Mouse (Mus musculus) neural tube, embryonic 14.5 days (tissue): ENCODE measurements around the gene Slc3a2. TPM values are rescaled to one million over a fixed set of nuclear protein-coding genes. Genes with fewer than 3 reads are reported as not detected.

Experiments
- ATAC-seq: fragments of 200-750 bp; cut with Nextera tagmentation; 2 replicates; pipeline ENCODE4 v1.8.0; 2017; ENCODE audit warnings: low read depth, mild to moderate bottlenecking, moderate TSS enrichment, moderate library complexity
- H3K27ac ChIP-seq: fragments of 300-500 bp; sonication (generic); 2 replicates; pipeline ENCODE4 v1.5.1; 2014; ENCODE audit warnings: low read depth, mild to moderate bottlenecking, control low read depth, low read length, moderate library complexity, mixed read lengths
- H3K27me3 ChIP-seq: fragments of 300-500 bp; sonication (generic); 2 replicates; pipeline ENCODE4 v1.6.1; 2014; ENCODE audit warnings: low read length; ENCODE audit not compliant: control insufficient read depth, insufficient read depth
- H3K36me3 ChIP-seq: fragments of 300-500 bp; sonication (generic); 2 replicates; pipeline ENCODE4 v1.6.1; 2014; ENCODE audit warnings: low read length, mixed read lengths; ENCODE audit not compliant: control insufficient read depth, insufficient read depth
- H3K4me1 ChIP-seq: fragments of 300-500 bp; sonication (generic); 2 replicates; pipeline ENCODE4 v1.6.1; 2014; ENCODE audit warnings: low read length; ENCODE audit not compliant: control insufficient read depth, insufficient read depth
- H3K4me2 ChIP-seq: fragments of 300-500 bp; sonication (generic); 2 replicates; pipeline ENCODE4 v1.6.1; 2014; ENCODE audit warnings: mild to moderate bottlenecking, low read depth, low read length, control low read depth
- H3K4me3 ChIP-seq: fragments of 300-500 bp; sonication (generic); 2 replicates; pipeline ENCODE4 v1.5.1; 2014; ENCODE audit warnings: low read depth, low read length, control low read depth, mixed read lengths
- H3K9ac ChIP-seq: fragments of 300-500 bp; sonication (generic); replicated peaks from 2 replicates; pipeline ENCODE4 v1.6.1; 2014; ENCODE audit warnings: low read depth, mild to moderate bottlenecking, control low read depth, low read length, mixed read lengths
- H3K9me3 ChIP-seq: fragments of 300-500 bp; sonication (generic); 2 replicates; pipeline ENCODE4 v1.6.1; 2016; ENCODE audit warnings: low read length; ENCODE audit not compliant: control insufficient read depth
- WGBS: fragments of 180-500 bp; shearing (Covaris S2); extraction: QIAGEN DNeasy Blood & Tissue Kit; methylation state at CpG from one replicate; pipeline ENCODE4 v1.1.7; 2014; 5-methylcytosine and 5-hydroxymethylcytosine counted together
- polyA plus RNA-seq: library from polyadenylated mRNA; unstranded; fragments of >200 nt; fragmentation: Nextera tagmentation; extraction: Ambion mirVana; gene quantifications from 2 replicates; pipeline ENCODE4 v1.2.1, GENCODE M21; 2014

The Slc3a2 gene
- polyA plus RNA-seq, 1 experiment from 2014 or later: 145 TPM

DNA sequence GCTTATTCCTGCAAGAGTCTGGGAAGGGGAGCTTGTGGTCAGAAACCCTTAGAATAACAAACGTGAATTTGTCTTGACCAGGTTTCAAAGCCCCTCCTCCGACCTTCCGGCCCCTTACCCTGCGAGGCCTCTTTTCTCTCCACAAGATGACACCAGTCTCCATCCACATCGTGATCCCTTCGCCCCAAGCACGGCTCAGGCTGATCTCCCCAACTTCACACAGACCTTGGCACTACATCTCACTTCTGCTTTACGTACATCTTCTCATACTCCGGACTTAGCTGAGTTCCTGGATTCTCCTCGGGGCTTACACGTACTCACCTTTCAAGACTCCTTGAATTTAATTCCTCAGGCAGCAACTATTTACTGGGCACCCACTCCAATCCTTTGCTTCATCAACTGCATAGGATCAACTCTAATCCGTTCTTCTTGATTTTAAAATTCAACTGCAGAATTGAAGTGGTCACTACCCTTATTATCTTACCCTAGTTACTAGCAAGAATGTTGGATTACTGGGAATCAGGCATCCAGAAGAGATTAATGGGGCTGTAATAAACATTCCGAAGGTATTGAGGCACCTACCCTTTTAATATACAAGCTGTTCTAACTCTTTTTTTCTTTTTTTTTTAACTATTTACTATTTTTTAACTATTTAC, 9.0 kb downstream of the Slc3a2 start:
- no peak for ATAC-seq
- H3K4me1 ChIP-seq: peaks cover 15% of the 10 kb centered on the region
- H3K36me3 ChIP-seq: peaks cover 17% of the 10 kb centered on the region
- peak overlapping the region; percentile 66 for H3K4me2 ChIP-seq
- peak overlapping the region; percentile 85 for H3K9ac ChIP-seq
- H3K4me3 ChIP-seq: peak overlapping the region; percentile 76
- no peaks in the 10 kb centered on the region for H3K9me3 ChIP-seq
- H3K27ac ChIP-seq: peak overlapping the region; percentile 88
- 7% methylated on average over 13 of the region's 13 CpGs for WGBS
- H3K27me3 ChIP-seq: no peaks in the 10 kb centered on the region

GRCm38 (mm10) chr19:8713306-8713996, 9.7 kb downstream of the Slc3a2 start:
- peak overlapping the region; percentile 88 for H3K27ac ChIP-seq
- 0% methylated on average over 51 of the region's 51 CpGs for WGBS
- ATAC-seq: peak; percentile 93
- H3K4me3 ChIP-seq: peak overlapping the region; percentile 76
- H3K9ac ChIP-seq: peak overlapping the region; percentile 85
- peaks cover 24% of the 10 kb centered on the region for H3K36me3 ChIP-seq
- no peaks in the 10 kb centered on the region for H3K9me3 ChIP-seq
- H3K27me3 ChIP-seq: no peaks in the 10 kb centered on the region
- peak overlapping the region; percentile 66 for H3K4me2 ChIP-seq
- peaks cover 15% of the 10 kb centered on the region for H3K4me1 ChIP-seq

DNA sequence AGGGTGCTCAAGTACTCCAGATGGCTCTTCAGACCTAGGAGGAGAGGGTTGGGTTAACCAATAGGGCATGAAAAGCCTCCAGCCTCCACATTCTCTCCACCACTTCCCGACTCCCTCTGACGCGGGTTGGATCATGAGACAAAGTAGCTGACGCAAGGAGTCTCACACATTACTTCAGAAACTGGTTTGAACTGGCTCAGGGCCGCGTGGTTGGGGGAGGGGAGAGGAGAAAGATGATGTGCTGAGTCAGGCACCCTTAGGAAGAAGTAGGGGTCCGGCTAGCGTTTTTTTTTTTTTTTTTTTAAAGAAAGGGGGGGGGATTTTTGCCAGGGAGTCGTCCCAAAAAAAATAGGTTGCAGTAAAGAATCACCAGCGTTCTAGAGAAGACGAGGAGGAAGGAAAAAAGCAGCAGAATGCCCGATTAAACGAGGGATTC, 10.3 kb downstream of the Slc3a2 start:
- H3K4me3 ChIP-seq: peak overlapping the region; percentile 76
- peak; percentile 70 for ATAC-seq
- H3K4me1 ChIP-seq: peaks cover 15% of the 10 kb centered on the region
- H3K9ac ChIP-seq: peak overlapping the region; percentile 85
- H3K4me2 ChIP-seq: peak overlapping the region; percentile 66
- peaks cover 29% of the 10 kb centered on the region for H3K36me3 ChIP-seq
- 0% methylated on average over 13 of the region's 13 CpGs for WGBS
- H3K9me3 ChIP-seq: no peaks in the 10 kb centered on the region
- H3K27me3 ChIP-seq: no peaks in the 10 kb centered on the region
- H3K27ac ChIP-seq: peak overlapping the region; percentile 88

GRCm38 (mm10) chr19:8711949-8712869, 11.0 kb downstream of the Slc3a2 start:
- no peaks in the 10 kb centered on the region for H3K27me3 ChIP-seq
- peaks cover 15% of the 10 kb centered on the region for H3K4me1 ChIP-seq
- H3K9ac ChIP-seq: peak overlapping the region; percentile 85
- peaks cover 35% of the 10 kb centered on the region for H3K36me3 ChIP-seq
- 68% methylated on average over 10 of the region's 10 CpGs for WGBS
- no peak for ATAC-seq
- peak overlapping the region; percentile 88 for H3K27ac ChIP-seq
- H3K4me2 ChIP-seq: peak overlapping the region; percentile 66
- no peaks in the 10 kb centered on the region for H3K9me3 ChIP-seq
- H3K4me3 ChIP-seq: peak overlapping the region; percentile 76

DNA sequence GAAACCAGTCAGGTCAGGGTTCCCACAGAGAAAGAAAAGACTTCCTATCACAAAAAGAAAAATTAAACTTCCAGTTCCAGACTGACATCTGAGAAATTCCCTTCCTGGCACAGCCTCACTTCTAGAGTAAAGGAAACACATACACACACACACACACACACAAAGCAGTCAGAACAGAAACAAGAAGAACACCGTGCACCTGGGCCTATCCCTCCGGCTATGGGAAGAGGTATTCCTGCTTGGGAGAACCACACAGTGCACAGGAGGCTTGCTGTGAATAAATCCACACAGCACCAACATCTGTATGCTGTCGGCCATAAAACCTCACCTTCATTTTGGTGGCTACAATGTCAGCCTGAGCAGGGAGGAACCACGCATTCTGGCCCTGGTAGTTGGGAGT, 11.7 kb downstream of the Slc3a2 start:
- H3K4me1 ChIP-seq: peaks cover 15% of the 10 kb centered on the region
- H3K9me3 ChIP-seq: no peaks in the 10 kb centered on the region
- WGBS: 83% methylated on average over 4 of the region's 4 CpGs
- peaks cover 40% of the 10 kb centered on the region for H3K36me3 ChIP-seq
- no peak overlapping the region for H3K9ac ChIP-seq
- H3K4me3 ChIP-seq: no peak overlapping the region; the same call in 1 of the 2 replicates
- no peaks in the 10 kb centered on the region for H3K27me3 ChIP-seq
- ATAC-seq: no peak
- H3K27ac ChIP-seq: peak overlapping the region; percentile 25; the same call in 1 of the 2 replicates
- H3K4me2 ChIP-seq: peak overlapping the region; percentile 66

DNA sequence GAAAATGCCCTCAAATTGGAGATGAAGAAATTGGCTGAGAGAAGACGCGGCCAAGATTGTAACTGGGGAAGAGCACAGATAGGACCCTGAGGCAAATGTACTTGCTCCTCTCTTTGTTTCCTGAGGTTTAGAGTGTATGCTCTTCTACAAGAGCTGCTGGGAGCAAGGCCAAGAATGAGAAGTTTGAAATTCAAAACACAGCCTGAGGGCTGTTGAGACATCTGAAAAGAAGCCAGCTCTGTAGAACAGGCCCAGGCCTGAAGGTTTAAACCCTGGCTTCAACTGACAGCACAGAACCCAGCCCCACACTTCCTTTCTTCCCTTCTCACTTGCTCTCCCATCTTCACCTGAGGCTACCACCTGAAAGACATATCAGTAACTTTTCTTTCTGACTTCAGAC, 13.1 kb downstream of the Slc3a2 start:
- H3K36me3 ChIP-seq: peaks cover 40% of the 10 kb centered on the region
- ATAC-seq: no peak

GRCm38 (mm10) chr19:8708954-8709353, 14.2 kb downstream of the Slc3a2 start:
- no peaks in the 10 kb centered on the region for H3K27me3 ChIP-seq
- no peak overlapping the region for H3K9ac ChIP-seq
- no peak for ATAC-seq
- H3K4me2 ChIP-seq: no peak overlapping the region
- H3K4me3 ChIP-seq: no peak overlapping the region
- peaks cover 40% of the 10 kb centered on the region for H3K36me3 ChIP-seq
- peaks cover 15% of the 10 kb centered on the region for H3K4me1 ChIP-seq
- H3K9me3 ChIP-seq: no peaks in the 10 kb centered on the region
- 95% methylated on average over 8 of the region's 8 CpGs for WGBS
- no peak overlapping the region for H3K27ac ChIP-seq

More for the DNA sequence above, 13.1 kb downstream of the Slc3a2 start:
- WGBS: 84% methylated on average over 2 of the region's 2 CpGs
- H3K27ac ChIP-seq: no peak overlapping the region
- peaks cover 15% of the 10 kb centered on the region for H3K4me1 ChIP-seq
- H3K9ac ChIP-seq: no peak overlapping the region; the same call in 1 of the 2 replicates
- no peaks in the 10 kb centered on the region for H3K27me3 ChIP-seq
- H3K9me3 ChIP-seq: no peaks in the 10 kb centered on the region
- no peak overlapping the region for H3K4me2 ChIP-seq
- H3K4me3 ChIP-seq: no peak overlapping the region

- H3K4me2 ChIP-seq: no peak overlapping the region
- no peak overlapping the region for H3K9ac ChIP-seq
- H3K4me3 ChIP-seq: no peak overlapping the region
- peaks cover 6% of the 10 kb centered on the region for H3K4me1 ChIP-seq
- peaks cover 40% of the 10 kb centered on the region for H3K36me3 ChIP-seq
- no peaks in the 10 kb centered on the region for H3K9me3 ChIP-seq
- no peak overlapping the region for H3K27ac ChIP-seq
- H3K27me3 ChIP-seq: no peaks in the 10 kb centered on the region
- no peak for ATAC-seq
- WGBS: 98% methylated on average over 7 of the region's 7 CpGs
Measured at GRCm38 (mm10) chr19:8706930-8707329, 16.2 kb downstream of the Slc3a2 start.
